Mouse (Mus musculus): ENCODE measurements around the gene Fsd1l. TPM values are rescaled to one million over a fixed set of nuclear protein-coding genes. Genes with fewer than 3 reads are reported as not detected.

Fsd1l gene
- polyA plus RNA-seq, 1 experiment, result 0.31 TPM

DNA sequence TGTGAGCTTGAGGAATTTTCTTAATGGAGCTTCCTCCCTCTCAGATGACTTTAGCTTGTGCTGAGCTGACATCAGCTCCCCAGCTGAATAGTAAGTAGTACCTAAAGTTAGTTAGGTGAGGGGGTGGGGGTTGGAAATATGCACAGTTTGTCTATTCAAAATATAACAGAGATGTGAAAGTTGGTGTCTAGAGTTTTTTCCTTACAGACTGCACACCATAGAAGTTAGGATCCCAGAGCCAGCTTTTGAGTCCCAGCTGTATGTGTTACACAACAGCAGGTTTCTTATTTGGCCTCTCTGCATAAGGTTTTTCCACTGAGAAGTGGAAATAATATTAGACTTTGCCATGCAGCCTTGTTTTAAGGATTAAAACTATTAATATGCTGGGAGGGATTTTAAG, 118.6 kb downstream of the Fsd1l start:
- H3K27ac ChIP-seq (ENCODE audit: control insufficient read depth, insufficient read depth, low read length), result no peak overlapping the region
- no peaks in the 10 kb centered on the region for H3K4me1 ChIP-seq (replicated peaks; ENCODE audit: control insufficient read depth, insufficient read depth, low read length)
- DNase-seq, result no peak
- TF ChIP-seq CTCF (IDR thresholded peaks at IDR 0.05; ENCODE audit: borderline replicate concordance, control insufficient read depth, extremely low read depth, insufficient read depth, low read length, poor library complexity) (no peak), POLR2A (IDR thresholded peaks at IDR 0.05; ENCODE audit: control insufficient read depth, extremely low read depth, insufficient read depth, low read length, poor library complexity) (no peak)
- H3K4me3 ChIP-seq (ENCODE audit: control insufficient read depth, insufficient read depth, low read length), result no peak overlapping the region
- H3K36me3 ChIP-seq (ENCODE audit: control insufficient read depth, insufficient read depth, low read length), result no peaks in the 10 kb centered on the region
- H3K27me3 ChIP-seq (ENCODE audit: control insufficient read depth, insufficient read depth, low read length), result no peaks in the 10 kb centered on the region

GRCm38 (mm10) chr4:53750391-53751120, 119.3 kb downstream of the Fsd1l start:
- no peak overlapping the region for H3K27ac ChIP-seq (ENCODE audit: control insufficient read depth, insufficient read depth, low read length)
- WGBS, result 90% methylated on average over 16 of the region's 16 CpGs
- DNase-seq, result no peak
- no peaks in the 10 kb centered on the region for H3K27me3 ChIP-seq (ENCODE audit: control insufficient read depth, insufficient read depth, low read length)
- no peaks in the 10 kb centered on the region for H3K4me1 ChIP-seq (replicated peaks; ENCODE audit: control insufficient read depth, insufficient read depth, low read length)
- no peaks in the 10 kb centered on the region for H3K36me3 ChIP-seq (ENCODE audit: control insufficient read depth, insufficient read depth, low read length)
- no peak overlapping the region for H3K4me3 ChIP-seq (ENCODE audit: control insufficient read depth, insufficient read depth, low read length)
- no peak for TF ChIP-seq POLR2A (IDR thresholded peaks at IDR 0.05; ENCODE audit: control insufficient read depth, extremely low read depth, insufficient read depth, low read length, poor library complexity)
- TF ChIP-seq CTCF (IDR thresholded peaks at IDR 0.05; ENCODE audit: borderline replicate concordance, control insufficient read depth, extremely low read depth, insufficient read depth, low read length, poor library complexity), result no peak

Other genes with a start within 250 kb of the Fsd1l start
- 17.8 and 18.1 TPM in 2 replicates for gene Slc44a1, start 191.1 kb upstream of the Fsd1l start, polyA plus RNA-seq (2012; rRNA removed)
- gene Fktn, start 82.5 kb downstream of the Fsd1l start, polyA plus RNA-seq (2012; rRNA removed), result 2.3 TPM in 2 replicates
- 0.05 TPM in 1 of 2 replicates, not detected in the other for gene Tal2, start 148.2 kb downstream of the Fsd1l start, polyA plus RNA-seq (2012; rRNA removed)
- gene Tmem38b, start 194.6 kb downstream of the Fsd1l start, polyA plus RNA-seq (2012; rRNA removed), result 1.9 and 2.9 TPM in 2 replicates